Mouse (Mus musculus) brain, embryonic 14.5 days (tissue): ENCODE data around the gene Iglon5.

Source experiments
- CTCF ChIP-seq: fragments of 200-500 bp; IDR thresholded peaks from 2 replicates; pipeline ENCODE4 v1.5.1; 2012; ENCODE audit warnings: inconsistent platforms, mild to moderate bottlenecking, moderate library complexity, borderline replicate concordance; ENCODE audit not compliant: insufficient read depth, insufficient read length; ENCODE audit errors: extremely low read depth
- POLR2A ChIP-seq: fragments of 200-500 bp; IDR thresholded peaks from 2 replicates; pipeline ENCODE4 v1.6.1; 2012; ENCODE audit warnings: mild to moderate bottlenecking, inconsistent platforms, borderline replicate concordance; ENCODE audit not compliant: poor library complexity, insufficient read depth, insufficient read length, severe bottlenecking; ENCODE audit errors: extremely low read depth

- TF ChIP-seq CTCF (no peak), POLR2A (no peak)
Measured at GRCm38 (mm10) chr7:43532936-43533505, 43.1 kb upstream of the Iglon5 start.
